Mouse (Mus musculus) neural tube, embryonic 13.5 days (tissue): Measurements from ENCODE around the gene Gosr2. TPM values are rescaled to one million over a fixed set of nuclear protein-coding genes. Genes with fewer than 3 reads are reported as not detected.

Experiments used
- ATAC-seq: fragments of 200-750 bp; cut with Nextera tagmentation; 2 replicates; pipeline ENCODE4 v1.8.0; 2017; ENCODE audit warnings: low read depth, mild to moderate bottlenecking, moderate TSS enrichment, moderate library complexity
- H3K27ac ChIP-seq: fragments of 300-500 bp; sonication (generic); replicated peaks from 2 replicates; pipeline ENCODE4 v1.5.1; 2015; ENCODE audit warnings: moderate library complexity, mild to moderate bottlenecking, inconsistent platforms
- H3K27me3 ChIP-seq: fragments of 300-500 bp; sonication (generic); 2 replicates; pipeline ENCODE4 v1.6.1; 2015; ENCODE audit warnings: mild to moderate bottlenecking, inconsistent platforms
- H3K36me3 ChIP-seq: fragments of 300-500 bp; sonication (generic); 2 replicates; pipeline ENCODE4 v1.6.1; 2015; ENCODE audit warnings: mild to moderate bottlenecking, inconsistent platforms
- H3K4me1 ChIP-seq: fragments of 300-500 bp; sonication (generic); replicated peaks from 2 replicates; pipeline ENCODE4 v1.6.1; 2015; ENCODE audit warnings: inconsistent platforms
- H3K4me2 ChIP-seq: fragments of 300-500 bp; sonication (generic); 2 replicates; pipeline ENCODE4 v1.6.1; 2015; ENCODE audit warnings: inconsistent platforms, mild to moderate bottlenecking, moderate library complexity
- H3K4me3 ChIP-seq: fragments of 300-500 bp; sonication (generic); 2 replicates; pipeline ENCODE4 v1.5.1; 2015; ENCODE audit warnings: mild to moderate bottlenecking, inconsistent platforms
- H3K9ac ChIP-seq: fragments of 300-500 bp; sonication (generic); 2 replicates; pipeline ENCODE4 v1.6.1; 2015; ENCODE audit warnings: moderate library complexity, mild to moderate bottlenecking, inconsistent platforms
- H3K9me3 ChIP-seq: fragments of 300-500 bp; sonication (generic); 2 replicates; pipeline ENCODE4 v1.6.1; 2016; ENCODE audit warnings: inconsistent platforms
- WGBS: fragments of 180-500 bp; shearing (Covaris S2); methylation state at CpG from one replicate; pipeline ENCODE4 v1.1.7; 2015; 5-methylcytosine and 5-hydroxymethylcytosine counted together
- polyA plus RNA-seq: library from polyadenylated mRNA; unstranded; fragments of >200 nt; fragmentation: Nextera tagmentation; extraction: Ambion mirVana; gene quantifications from 2 replicates; pipeline ENCODE4 v1.2.1, GENCODE M21; 2015

The Gosr2 gene
- polyA plus RNA-seq, 1 experiment from 2014 or later = 80.6 TPM

DNA sequence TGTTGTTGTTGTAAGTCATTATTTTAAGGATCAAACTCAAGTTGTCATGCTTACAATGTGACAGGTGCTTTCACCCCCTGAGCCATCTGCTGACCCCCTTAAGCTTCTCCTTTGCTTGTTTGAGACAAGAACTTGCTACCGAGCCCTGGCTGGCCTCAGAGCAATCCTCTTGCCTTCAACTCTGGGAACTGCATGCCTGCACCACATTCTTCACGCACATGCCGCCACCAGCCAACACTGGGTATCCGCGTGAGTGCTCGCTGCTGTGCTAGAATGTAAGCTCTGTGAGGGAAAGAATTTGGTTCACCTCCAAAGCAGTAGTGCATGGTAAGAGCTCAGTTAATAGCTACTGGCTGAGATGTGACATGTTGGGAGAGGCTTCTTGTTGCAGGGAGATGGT is 61.4 kb downstream of the Gosr2 start:
- ATAC-seq = no peak
- WGBS = 82% methylated on average over 6 of the region's 6 CpGs
- Histone ChIP-seq H3K9me3 (no peaks in the 10 kb centered on the region), H3K27ac (no peak overlapping the region), H3K4me1 (no peaks in the 10 kb centered on the region), H3K4me3 (no peak overlapping the region), H3K4me2 (no peak overlapping the region), H3K9ac (no peak overlapping the region), H3K36me3 (no peaks in the 10 kb centered on the region), H3K27me3 (peaks cover 24% of the 10 kb centered on the region)

DNA sequence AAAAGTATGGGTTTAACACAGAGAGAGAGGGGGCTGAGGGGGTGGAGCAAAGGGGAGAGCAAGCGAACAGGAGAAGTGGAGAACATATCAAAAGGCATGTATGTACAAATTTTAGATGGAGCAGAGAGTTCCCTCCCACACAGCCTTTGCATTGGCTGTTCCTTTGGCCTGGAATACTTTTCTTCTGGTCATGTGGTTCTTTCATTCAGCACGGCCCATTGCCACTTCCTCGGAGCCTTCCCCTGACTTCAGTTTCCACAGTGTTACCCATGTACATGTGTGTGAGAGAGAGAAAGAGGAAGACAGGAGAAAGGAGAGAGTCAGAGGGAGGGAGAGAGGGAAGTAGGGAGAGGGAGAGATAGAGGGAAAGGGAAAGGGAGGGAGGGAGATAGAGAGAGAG is 62.2 kb downstream of the Gosr2 start:
- Histone ChIP-seq H3K9me3 (no peaks in the 10 kb centered on the region), H3K9ac (no peak overlapping the region), H3K4me2 (no peak overlapping the region), H3K4me3 (no peak overlapping the region), H3K4me1 (no peaks in the 10 kb centered on the region), H3K36me3 (no peaks in the 10 kb centered on the region), H3K27me3 (peaks cover 17% of the 10 kb centered on the region), H3K27ac (no peak overlapping the region)
- no peak for ATAC-seq
- 74% methylated on average over 3 of the region's 3 CpGs for WGBS

DNA sequence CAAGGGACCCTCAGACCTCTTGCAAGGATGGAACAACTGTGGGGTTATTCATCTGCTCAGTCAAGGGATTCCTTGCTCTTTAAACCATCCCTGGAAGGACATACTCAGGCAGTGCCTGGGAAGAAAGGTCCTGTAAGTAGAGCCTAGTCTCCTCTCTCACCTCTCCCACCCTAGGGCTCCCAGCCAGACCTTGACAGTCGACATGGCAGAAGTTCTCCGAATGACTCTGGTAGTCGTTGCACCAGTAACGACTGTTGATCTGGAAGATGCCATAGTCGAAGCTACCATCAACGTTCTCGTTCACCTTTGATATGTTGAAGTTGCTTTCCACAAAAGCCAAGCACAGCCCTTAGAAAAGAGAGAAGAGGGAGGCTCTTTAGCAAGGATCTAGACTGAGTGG is 62.9 kb downstream of the Gosr2 start:
- H3K36me3 ChIP-seq = no peaks in the 10 kb centered on the region
- H3K9ac ChIP-seq = no peak overlapping the region
- no peak overlapping the region for H3K4me2 ChIP-seq
- WGBS = 86% methylated on average over 7 of the region's 7 CpGs
- no peak overlapping the region for H3K27ac ChIP-seq
- H3K27me3 ChIP-seq = peaks cover 10% of the 10 kb centered on the region
- no peak for ATAC-seq
- H3K9me3 ChIP-seq = no peaks in the 10 kb centered on the region
- no peaks in the 10 kb centered on the region for H3K4me1 ChIP-seq
- no peak overlapping the region for H3K4me3 ChIP-seq

DNA sequence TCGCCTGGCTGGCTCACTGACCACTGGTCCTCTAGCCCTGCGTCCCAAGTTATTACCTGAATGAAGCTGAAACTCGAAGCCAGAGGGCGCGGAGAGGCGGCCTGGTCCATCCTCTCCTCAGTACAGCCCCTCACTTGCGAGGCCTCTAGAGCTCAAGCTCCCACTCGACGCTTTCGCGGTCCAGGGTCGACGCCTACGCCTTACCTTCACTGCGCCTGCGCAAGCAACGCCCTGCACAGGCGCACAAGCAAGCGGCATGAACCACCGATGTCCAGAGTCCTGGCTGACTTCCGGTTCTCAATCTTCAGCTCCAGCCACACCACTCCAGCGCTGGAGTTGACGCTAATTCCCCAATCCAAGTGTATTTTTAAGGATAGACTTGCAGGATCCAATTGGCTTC is 70.2 kb downstream of the Gosr2 start:
- no peaks in the 10 kb centered on the region for H3K4me1 ChIP-seq
- no peaks in the 10 kb centered on the region for H3K27me3 ChIP-seq
- H3K9me3 ChIP-seq = no peaks in the 10 kb centered on the region
- no peak overlapping the region for H3K9ac ChIP-seq
- no peak overlapping the region for H3K27ac ChIP-seq
- 84% methylated on average over 23 of the region's 23 CpGs for WGBS
- H3K36me3 ChIP-seq = no peaks in the 10 kb centered on the region
- no peak for ATAC-seq
- no peak overlapping the region for H3K4me2 ChIP-seq
- H3K4me3 ChIP-seq = no peak overlapping the region

Other genes starting within 250 kb of the Gosr2 start
- gene Lrrc37a, start 193.3 kb downstream of the Gosr2 start, polyA plus RNA-seq = not detected in 2 replicates
- gene Gm884, start 76.8 kb downstream of the Gosr2 start, polyA plus RNA-seq = not detected in 2 replicates
- not detected in 2 replicates for gene Lyzl6, start 59.0 kb downstream of the Gosr2 start, polyA plus RNA-seq
- gene Rprml, start 48.3 kb downstream of the Gosr2 start, polyA plus RNA-seq = not detected in 2 replicates
- gene Wnt9b, start 51.9 kb upstream of the Gosr2 start, polyA plus RNA-seq = not detected in 2 replicates
- 8.1 and 9.2 TPM in 2 replicates for gene Wnt3, start 76.3 kb upstream of the Gosr2 start, polyA plus RNA-seq